Mouse (Mus musculus): ENCODE data around the gene Eng.

The Eng gene

DNA sequence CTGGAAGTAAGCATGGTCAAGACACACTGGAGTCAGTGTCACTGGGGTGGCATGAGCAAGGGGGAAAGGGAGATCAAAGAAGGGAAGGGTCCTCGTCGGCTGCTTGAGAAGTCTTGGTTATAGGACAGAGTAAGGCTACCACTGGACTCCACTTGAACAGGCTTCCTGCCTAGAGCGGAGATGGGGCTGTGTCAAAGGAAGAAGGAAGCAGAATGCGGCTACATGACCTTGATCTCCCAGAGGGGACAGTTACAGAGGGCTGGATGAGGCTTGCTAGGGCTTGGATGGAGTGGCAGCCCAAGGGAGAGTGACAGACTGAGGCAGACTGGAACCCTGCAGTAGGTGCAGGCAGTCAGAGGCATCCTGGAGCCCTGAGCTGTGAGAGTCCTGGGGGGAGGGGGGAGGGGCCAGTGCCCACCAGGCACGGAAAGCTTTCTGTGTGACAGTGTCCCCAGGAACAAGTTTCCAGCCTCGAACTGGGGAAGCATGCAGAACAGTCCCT lies 5.8 kb upstream of the Eng start:
- in situ Hi-C loops (cut with MboI; ENCODE audit: unreplicated experiment in 2 of 2) = no loop called here

DNA sequence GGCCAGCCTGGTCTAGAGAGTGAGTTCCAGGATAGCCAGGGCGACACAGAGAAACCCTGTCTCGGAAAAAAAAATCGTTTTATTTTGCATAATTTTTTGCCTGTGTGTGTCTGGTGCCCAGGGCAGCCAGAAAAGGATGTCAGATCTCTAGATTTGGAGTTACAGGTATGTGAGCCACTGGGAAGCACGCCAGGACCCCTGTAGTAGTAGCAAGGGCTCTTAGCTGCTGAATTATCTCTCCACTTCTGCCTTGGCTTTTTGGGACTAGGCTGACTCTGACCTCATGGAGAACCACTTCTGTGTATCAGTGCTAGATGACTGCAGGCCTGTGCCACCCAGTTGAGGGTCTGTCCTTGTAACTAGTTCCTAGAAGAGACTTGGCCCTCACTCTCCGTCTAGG lies 4.6 kb upstream of the Eng start:
- in situ Hi-C loops (cut with MboI; ENCODE audit: unreplicated experiment in 2 of 2) = no loop called here

DNA sequence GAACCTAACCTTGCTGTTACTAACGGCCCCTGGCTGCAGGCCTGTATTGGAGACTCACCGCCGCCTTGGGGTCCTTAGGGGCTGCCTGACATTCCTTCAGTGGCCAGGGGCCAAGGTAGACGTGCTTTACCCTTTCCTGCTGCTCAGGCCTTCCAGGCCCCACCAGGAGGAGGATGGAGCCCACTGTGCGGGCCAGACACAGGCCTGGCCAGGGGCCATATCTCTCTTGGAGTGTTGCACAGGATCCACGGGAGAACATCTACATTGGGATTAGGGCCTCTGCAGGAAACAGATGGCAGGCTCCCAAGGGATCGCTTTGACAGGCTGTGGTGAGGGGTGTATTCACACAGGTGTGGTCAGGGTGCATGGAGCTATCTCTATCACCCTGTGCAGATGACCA lies 3.6 kb upstream of the Eng start:
- in situ Hi-C loops (cut with MboI; ENCODE audit: unreplicated experiment in 2 of 2) = no loop called here

DNA sequence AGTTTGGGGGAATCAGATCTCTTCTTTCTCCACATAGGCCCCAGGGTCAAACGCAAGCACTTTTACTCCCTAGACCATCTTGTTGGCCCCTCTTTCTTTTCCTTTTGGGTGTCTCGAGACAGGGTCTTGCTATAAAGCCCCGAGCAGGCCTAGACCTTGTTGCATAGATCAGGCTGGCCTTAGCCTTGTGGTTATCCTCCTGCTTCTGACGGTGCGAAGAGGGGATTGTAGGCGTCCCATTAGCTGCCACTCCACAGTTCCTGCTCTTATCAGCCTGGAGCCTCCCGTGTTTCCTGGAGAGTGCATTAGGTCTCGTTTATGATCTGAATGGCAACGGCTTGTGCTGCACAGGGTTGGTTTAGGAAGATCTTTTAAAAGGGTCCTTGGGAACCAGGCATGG lies 2.3 kb upstream of the Eng start:
- in situ Hi-C loops (cut with MboI; ENCODE audit: unreplicated experiment in 2 of 2) = no loop called here

DNA sequence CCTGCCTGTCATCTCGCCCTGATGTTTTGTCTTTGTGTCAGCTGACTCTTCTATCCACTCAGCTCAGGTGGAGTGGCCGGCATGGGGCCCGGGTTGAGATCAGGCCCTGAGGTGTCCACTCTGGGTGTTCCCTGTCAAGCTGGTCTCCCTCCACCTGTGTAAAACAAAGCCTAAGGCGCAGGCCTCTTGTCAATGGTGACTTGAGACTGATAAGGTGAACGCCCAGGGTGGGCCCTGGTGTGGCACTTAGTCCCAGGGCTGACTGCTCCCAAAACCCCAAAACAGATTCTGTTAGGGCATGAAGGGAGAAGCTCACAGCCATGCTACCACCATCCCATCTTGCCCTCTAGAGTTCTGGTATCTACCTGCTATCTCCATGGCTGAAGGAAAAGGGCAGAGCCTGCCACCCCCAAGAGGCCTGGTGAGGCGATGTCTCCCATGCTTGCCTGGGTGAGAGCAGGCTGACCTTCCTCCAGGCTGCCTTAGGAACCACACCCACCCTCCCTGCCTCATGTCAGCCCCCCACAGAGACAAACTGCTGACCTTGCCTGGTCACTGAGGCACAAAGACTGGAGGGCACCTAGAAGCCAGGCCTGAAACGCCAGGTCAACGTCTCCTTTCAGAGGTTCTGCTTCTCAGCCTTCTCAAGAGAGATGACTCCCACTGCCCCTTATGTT lies 1.5 kb upstream of the Eng start:
- in situ Hi-C loops (cut with MboI; ENCODE audit: unreplicated experiment in 2 of 2) = no loop called here

DNA sequence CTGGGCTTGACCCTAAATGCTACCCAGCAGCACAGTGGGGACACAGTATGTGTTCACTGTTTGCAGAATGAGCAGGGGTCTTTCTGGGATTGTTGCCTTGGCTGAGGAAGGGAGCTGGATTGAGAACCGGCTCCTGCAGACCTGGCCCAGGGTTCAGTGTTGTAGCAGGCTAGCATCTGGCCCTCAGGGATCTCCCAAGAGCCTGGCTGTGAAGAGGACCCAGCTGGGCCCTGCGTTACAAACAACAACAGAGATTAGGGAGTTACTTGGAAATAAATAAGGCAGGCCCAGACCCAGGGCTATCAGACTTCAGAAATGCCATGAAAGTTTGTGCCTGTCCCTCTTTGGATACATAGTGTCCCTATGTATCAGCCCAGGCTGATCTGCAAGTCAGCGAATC lies 748 bp upstream of the Eng start:
- in situ Hi-C loops (cut with MboI; ENCODE audit: unreplicated experiment in 2 of 2) = no loop called here

DNA sequence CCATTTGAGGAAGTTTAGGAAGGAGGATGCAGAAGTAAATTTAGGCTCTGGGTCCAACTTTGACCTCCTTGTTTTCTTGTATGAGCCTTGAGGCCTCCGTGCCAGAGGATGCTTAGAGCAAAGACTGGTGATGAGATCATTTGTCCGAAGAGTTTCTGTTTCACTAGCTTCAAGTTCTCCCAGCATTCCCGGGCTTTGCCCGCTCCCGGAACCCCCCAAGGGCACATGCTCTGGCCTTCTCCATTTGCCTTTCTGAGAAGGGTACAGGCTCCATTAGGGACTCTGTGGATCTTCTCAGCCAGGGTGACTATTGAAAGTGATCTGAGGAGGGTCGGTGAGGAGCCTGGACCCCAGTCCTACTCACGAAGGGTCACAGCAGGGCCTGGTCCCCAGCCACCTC lies 971 bp downstream of the Eng start:
- in situ Hi-C loops (cut with MboI; ENCODE audit: unreplicated experiment in 2 of 2) = no loop called here

DNA sequence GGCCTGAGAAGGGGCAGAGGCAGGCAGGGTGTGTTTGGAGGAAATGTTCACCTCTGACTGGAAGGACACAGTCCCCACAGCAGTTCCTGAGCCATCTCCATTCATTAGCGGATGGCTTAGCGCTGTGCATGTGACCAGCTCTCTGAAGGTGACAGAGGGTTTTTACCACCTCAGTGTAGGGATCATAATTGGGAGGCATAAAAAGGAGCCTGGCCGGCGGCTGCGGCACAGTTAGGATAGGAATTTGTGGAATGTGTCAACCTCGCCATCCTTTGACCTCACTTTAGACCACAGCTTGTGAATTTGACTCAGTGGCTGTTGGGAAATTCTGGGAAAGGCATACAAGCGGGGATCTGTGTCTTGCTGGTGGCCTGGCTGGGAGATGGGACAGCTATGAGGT lies 7.4 kb downstream of the Eng start:
- in situ Hi-C loops (cut with MboI; ENCODE audit: unreplicated experiment in 2 of 2) = no loop called here

DNA sequence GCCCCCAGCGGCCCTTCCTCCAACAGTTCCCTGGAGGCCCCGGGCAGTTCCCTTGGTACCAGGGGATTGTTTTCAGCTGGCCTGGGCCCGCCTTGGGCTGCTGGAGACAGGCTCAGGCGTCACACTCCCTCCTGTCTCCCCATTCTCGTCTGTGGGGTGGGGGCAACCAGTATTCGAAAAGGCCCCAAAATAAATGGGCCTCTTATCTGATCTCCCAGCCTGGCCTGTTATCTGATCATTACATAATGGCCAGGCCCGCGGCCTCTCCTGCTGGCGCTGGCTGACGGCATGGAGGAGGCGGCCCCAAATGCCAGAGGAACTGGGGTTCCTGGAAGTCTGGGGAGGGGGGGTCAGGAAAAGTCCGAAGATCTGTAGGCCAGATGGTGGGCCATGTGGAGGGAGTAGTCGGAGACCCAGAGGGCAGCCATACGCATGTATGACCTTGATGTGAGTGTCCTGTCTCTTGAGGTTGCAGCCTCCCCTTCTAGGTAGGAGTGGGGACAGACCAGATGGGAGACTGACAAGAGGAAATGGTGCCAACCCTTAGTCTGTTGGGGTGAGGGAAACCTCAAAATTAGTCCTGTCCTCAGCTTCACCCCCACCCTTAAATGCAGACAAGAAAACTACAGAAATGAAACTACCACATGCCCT lies 8.5 kb downstream of the Eng start:
- in situ Hi-C loops (cut with MboI; ENCODE audit: unreplicated experiment in 2 of 2) = no loop called here

DNA sequence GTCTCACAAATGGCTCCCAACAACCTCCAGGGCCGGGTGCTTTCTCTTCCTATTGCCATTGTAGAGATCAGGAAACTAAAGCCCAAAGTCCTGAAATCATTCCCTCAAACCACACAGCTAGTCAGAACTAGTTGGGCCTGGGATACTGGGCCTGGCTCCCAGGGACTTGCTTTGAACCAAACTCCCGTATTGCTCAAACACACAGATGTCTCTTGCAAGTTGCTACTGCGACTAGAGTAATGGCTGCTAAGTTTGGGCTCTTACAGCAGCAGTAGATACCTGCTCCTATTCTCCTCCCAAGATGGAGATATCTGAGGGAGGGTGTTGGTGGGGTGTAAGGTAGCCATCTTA lies 9.0 kb downstream of the Eng start:
- in situ Hi-C loops (cut with MboI; ENCODE audit: unreplicated experiment in 2 of 2) = no loop called here

DNA sequence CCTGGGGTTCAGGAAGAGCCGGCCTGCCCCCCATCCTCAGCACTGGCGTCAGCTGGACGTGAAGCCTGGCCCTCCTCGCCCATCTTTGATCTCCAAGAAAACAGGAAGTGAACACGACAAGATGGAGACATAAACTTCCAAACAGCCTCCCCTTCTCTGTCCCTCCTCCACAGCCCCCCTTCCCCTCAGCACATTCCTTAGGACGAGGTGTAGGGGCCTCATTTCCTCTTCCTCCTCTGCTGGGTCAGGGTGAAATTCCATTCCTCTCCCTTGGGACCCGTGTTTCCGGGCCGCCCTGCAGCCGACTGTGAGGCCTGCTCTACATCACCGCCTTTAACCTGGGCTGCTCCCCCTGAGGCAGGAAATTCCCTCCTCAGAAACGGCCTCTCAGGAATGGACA lies 9.4 kb downstream of the Eng start:
- in situ Hi-C loops (cut with MboI; ENCODE audit: unreplicated experiment in 2 of 2) = no loop called here

DNA sequence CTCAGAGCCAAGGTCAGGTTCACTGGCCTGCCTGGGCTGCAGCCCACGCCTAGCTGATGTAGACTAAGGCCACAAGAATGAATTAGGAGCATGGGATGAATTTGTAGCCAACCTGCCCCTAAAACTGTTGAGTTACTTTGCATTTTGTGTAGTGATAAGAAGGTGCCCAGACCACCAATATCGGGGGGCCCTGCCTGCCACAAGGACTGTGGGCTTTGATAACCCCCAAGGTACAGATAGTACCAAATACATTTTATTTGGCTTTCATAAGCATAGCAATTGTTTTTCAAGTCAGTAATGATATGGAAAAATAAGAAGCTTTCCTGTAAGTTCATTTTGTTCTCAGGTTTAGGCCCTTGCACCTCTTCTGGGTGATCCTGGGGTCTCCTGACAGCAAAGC lies 12.5 kb downstream of the Eng start:
- in situ Hi-C loops (cut with MboI; ENCODE audit: unreplicated experiment in 2 of 2) = no loop called here

DNA sequence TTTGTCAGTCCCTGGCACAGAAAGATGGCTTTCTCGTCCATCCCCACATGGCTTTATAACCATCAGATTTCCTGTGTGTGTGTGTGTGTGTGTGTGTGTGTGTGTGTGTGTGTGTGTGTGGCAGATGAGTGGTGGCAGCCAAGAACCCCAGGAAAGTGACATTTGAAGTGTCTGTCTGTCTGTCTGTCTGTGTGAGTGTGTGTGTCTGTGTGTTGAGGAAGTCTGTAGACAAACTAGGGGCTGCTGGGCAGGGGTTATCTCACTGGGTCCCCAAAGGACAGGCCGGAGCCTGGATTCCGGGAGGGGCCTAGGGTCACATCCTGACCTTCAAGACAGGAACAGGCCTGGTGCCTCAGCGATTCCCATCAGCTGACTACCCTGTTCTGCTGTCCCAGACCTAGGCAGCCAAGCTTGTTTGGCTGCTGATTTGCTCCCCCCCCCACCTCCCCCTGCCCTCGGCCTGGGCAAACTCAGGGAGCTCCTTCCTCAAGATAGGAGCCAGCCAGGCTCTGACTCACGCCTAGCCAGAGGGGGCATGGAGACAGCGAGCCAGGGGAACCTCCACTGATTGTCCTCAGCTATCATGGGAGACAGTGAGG lies 15.2 kb downstream of the Eng start:
- in situ Hi-C loops (cut with MboI; ENCODE audit: unreplicated experiment in 2 of 2) = no loop called here

DNA sequence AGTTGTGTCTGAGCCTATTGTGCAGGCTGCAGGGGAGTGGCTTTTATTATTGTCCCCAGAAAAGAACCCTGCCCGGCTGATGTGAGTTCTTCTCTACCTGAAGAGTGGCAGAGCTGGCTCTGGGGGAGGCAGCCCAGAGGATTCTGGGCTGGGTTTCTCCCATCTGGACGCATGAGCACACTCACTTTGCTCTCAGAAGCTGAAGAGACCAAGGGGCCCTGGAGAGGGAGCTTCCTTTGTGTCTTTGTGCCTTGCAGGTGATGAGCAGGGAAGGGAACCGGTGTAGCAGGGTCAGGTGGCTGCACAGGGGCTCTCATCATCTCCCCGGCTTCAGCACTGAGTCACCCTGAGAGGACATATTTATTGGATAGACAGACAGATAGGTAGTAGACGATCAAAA lies 15.9 kb downstream of the Eng start:
- in situ Hi-C loops (cut with MboI; ENCODE audit: unreplicated experiment in 2 of 2) = no loop called here

DNA sequence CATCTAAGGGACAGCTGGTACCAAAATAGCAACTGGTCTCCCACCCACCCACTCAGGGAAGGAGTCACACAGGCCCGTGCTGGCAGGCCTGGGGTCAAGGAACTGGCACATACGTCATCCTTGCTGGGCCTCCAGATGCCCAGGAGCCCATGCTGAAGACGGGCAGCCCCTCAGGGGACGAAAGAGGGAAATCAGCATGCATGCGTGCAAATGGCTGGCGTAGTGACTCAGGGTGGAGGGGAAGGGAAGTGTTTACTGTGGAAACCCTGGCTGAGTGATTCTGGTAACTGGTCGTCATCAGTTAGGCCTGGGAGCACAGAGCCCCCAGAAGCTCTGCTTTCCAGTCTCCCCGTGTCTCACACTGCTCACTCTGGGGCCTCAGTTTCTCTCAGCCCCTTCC lies 18.9 kb downstream of the Eng start:
- in situ Hi-C loops (cut with MboI; ENCODE audit: unreplicated experiment in 2 of 2) = no loop called here

DNA sequence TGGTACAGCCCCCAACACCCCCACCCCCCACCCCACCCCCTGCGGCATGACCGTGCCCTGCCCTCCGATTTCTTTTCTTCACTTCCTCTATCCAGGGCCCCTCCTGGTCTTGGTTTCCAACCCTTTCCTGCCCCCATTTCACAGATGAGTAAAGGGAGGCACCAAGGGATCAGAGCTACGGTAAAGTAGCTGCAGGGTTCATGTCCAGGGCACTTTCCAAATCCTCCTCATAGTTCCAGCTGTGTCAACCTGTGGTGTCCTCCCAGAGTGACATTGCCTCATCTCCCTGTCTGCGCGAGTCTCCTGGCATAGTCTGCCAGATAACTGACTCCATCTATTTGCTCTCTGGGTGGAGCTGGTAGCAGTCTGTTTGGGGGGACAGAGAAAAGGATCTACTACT lies 19.5 kb downstream of the Eng start:
- in situ Hi-C loops (cut with MboI; ENCODE audit: unreplicated experiment in 2 of 2) = no loop called here

DNA sequence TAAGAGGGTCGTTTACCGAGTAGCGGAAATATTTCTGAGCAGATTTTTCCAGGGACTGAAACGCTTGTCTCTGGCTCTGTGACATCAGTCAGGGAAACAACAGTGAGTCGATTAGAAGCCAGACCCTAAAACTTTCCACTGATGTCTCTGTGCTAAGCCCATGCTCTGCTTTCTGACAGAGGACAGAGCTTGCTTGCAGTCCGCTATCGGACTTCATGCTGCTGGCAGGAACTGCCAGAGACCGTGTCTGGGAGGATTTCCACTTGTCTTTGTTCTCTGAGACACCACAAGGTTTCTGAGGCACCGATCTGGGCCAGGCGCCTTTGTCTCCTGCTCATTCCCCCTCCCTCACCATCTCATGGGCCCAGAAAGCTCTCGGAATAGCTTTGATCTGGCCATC lies 21.4 kb downstream of the Eng start:
- in situ Hi-C loops (cut with MboI; ENCODE audit: unreplicated experiment in 2 of 2) = no loop called here

DNA sequence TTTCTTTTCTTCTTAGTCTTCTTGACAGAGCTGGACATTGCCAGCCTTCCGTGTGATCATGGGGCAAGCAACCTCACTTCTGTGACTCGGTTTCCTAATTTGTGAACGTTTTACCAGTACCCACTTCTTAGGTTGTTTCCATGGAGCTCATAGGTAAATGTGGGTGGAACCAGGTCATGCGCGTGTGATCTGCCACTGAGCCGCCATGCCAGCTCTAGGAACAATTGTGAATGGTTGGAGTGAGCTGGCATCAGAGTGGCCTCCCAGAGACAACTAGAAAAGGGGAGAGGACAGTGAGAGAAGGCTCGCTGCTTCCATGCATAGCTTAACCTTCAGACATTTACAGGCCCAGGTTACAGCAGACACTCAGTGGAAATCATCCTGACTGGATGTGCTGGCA lies 21.8 kb downstream of the Eng start:
- in situ Hi-C loops (cut with MboI; ENCODE audit: unreplicated experiment in 2 of 2) = no loop called here

DNA sequence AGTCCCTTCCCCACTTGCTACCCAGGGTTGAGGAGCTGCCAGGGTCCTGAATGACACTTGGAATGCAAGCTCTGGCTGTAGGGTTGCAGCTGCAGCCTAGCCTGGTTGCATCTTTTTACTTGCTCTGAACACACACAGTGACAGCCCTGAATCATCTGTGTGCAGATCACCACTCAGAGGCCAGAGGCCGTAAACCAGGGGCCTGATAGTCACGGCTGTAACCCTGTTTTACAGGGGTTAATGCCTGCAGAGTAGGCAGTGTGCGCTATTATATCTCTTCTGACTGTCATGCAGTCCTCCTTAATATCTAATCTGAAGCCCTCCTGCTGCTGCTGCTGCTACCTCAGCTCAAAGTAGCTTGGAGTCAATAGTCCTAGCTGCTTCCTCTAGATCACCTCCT lies 23.5 kb downstream of the Eng start:
- in situ Hi-C loops (cut with MboI; ENCODE audit: unreplicated experiment in 2 of 2) = no loop called here

DNA sequence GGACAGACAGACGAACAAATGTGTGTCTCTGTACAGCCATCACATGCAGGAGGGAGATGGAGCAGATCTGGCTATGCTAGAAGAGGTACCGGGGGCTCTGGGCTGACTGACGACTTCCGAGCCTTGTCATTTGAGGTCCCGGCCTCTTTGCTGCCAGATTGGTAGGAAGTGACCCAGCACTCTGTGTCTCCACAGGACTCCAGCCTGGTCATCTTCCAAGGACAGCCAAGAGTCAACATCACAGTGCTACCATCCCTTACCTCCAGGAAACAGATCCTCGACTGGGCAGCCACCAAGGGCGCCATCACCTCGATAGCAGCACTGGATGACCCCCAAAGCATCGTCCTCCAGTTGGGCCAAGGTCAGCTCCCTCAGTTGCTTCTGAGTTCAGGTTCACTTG lies 24.8 kb downstream of the Eng start:
- in situ Hi-C loops (cut with MboI; ENCODE audit: unreplicated experiment in 2 of 2) = no loop called here

DNA sequence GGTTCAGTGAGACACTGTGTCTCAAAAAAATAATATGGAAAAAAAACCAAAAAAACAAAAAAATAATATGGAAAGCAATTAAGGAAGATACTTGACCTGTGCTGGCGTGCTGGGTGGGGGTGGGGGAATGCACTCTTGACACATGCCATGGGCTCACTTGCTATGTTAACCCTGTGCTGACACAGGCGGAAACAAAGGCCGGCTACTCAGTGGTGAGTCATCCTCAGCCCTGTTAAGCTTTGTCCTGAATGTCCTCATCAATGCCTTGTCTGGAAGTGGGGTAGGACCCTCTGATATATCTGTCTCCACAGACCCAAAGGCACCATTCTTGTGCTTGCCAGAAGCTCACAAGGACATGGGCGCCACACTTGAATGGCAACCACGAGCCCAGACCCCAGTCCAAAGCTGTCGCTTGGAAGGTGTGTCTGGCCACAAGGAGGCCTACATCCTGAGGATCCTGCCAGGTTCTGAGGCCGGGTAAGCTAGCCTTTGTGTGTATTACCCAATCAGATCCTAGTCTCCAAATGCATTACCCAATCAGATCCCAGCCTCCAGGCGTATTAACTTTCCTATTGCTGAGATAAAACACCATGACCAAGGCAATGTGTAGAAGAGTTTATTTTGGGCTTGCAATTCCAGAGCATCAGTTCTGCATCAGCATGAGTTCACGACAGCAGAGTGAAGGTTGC lies 25.7 kb downstream of the Eng start:
- in situ Hi-C loops (cut with MboI; ENCODE audit: unreplicated experiment in 2 of 2) = no loop called here

All from v-Abl transformed pro-B cells (cell line).